Mouse (Mus musculus) Patski (cell line): ENCODE measurements around the gene Mgp. TPM values are rescaled to one million over a fixed set of nuclear protein-coding genes. Genes with fewer than 3 reads are reported as not detected.

Experiments
- ATAC-seq: fragments of 100-300 bp; one replicate; pipeline ENCODE4 v1.8.0; 2021
- CTCF ChIA-PET: fragments of 350-600 bp; sonication (Branson Sonifier 250); formaldehyde crosslinking; loops from one replicate; lab custom pipeline; 2022; ENCODE audit warnings: inconsistent platforms; lab: Charles Lee
- POLR2A ChIA-PET: fragments of 350-600 bp; sonication (Branson Sonifier 250); formaldehyde crosslinking; loops from one replicate; lab custom pipeline; 2022; ENCODE audit warnings: antibody characterized with exemption, inconsistent platforms; lab: Charles Lee
- DNase-seq: peaks from one replicate; pipeline ENCODE4 v3.0.0-alpha.2; 2011; ENCODE audit warnings: low read depth, low spot score
- H3K27me3 ChIP-seq: fragments of 371-371 bp; one replicate; pipeline ENCODE4 v1.5.1; 2021
- CTCF ChIP-seq: fragments of 100-300 bp; IDR thresholded peaks from one replicate; pipeline ENCODE4 v1.5.1; 2021
- in situ Hi-C: fragments of 300-500 bp; cut with MboI; formaldehyde crosslinking; loops from 3 replicates; pipeline ENCODE4 v1.11.1; 2018; ENCODE audit warnings: low pct_unique_long_range_greater_than_20kb, mixed read lengths
- polyA plus RNA-seq: library from polyadenylated mRNA; unstranded; gene quantifications from one replicate; pipeline ENCODE4 v1.2.3, GENCODE M21; 2021

The Mgp gene
- polyA plus RNA-seq, result 0.68 TPM

DNA sequence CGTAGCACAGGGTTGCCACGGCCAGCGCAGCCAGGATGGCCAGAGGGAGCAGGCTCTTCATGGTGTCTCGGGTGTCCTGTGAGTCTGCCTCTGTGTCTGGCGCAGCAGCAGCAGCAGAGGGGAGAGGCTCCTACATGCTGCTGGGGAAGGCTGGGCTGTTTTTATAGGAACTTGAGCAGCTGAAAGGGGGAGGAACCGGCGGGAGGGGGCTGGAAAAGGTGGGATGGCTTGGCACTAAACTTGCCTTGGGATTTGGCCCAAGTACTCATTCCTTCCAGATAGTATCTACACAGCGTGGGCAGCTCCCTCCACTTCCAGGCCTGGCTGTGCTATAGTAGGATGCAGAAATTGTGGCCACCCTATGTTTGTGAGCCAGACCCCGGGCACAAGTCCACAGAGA lies at the start of gene Mgp:
Gene Mgp, minus strand, starts transcription at position 154 of the 400 bp plus-strand sequence.
- ATAC-seq, result no peak
- DNase-seq, result no peak
- CTCF ChIA-PET, result interaction anchor here (1.2 to 2.2 kb wide), 2 partner anchors 8 to 11 kb away, joined by 6 read pairs; no protein-coding TSS in a partner anchor

DNA sequence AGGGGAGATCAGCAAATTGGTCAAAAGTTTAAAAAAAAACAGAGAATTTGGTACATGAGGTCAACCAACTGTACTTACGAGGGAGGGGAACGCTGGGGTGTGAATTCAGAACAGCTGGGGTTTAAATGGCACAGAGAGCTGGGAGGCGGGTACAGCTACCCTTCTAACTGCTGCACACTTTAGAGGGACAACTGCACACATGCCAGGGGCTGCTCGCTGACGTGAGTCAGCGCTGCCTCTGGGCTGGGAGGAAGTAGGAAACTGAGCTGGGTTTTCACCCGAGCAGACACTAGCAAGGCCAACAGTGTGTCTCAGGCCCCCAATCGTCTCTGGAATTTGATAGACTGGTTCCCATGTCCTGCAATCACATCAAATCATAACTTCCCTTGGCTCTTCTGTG lies 49.4 kb upstream of the Mgp start:
- ChIA-PET POLR2A (no interaction called here), CTCF (interaction anchor here (1.1 to 3.6 kb wide), 2 partner anchors 12 to 64 kb away, joined by 3 to 15 read pairs; no protein-coding TSS in a partner anchor)
- TF ChIP-seq CTCF, result no peak
- DNase-seq (no peak), ATAC-seq (no peak)
- in situ Hi-C loops, result no loop called here
- H3K27me3 ChIP-seq, result no peaks in the 10 kb centered on the region

More for the DNA sequence above, at the start of gene Mgp:
- POLR2A ChIA-PET, result no interaction called here
- H3K27me3 ChIP-seq, result no peaks in the 10 kb centered on the region
- TF ChIP-seq CTCF, result no peak
- in situ Hi-C loops, result loop anchor here (5.0 kb wide), 1 partner anchor 42 kb away; no protein-coding TSS in a partner anchor

DNA sequence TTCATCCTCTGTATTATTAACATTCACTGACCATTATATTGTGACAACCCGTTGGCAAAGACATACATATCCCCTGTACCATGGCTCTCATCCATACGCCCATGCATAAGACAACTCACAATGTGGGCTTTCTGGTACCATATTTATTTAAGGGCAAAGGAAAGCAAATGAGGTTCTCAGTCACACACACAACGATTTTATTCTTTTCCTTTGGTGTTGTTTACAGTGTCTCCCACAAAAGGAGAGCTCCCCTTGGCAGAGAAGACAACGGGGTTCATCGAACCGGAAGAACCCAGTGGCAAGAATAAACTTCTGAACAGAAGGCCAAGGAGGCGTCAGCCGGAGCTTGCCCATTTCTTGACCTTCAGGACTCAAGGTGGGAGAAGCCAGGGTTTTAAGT lies 47.9 kb upstream of the Mgp start, which contains the start of gene Pde6h:
Gene Pde6h, plus strand, starts transcription at position 301 of the 400 bp plus-strand sequence.
- DNase-seq (no peak), ATAC-seq (no peak)
- no peak for TF ChIP-seq CTCF
- H3K27me3 ChIP-seq, result no peaks in the 10 kb centered on the region
- ChIA-PET CTCF (interaction anchor here (1.2 to 3.6 kb wide), 2 partner anchors 9 to 63 kb away, joined by 3 to 15 read pairs; no protein-coding TSS in a partner anchor), POLR2A (no interaction called here)
- in situ Hi-C loops, result loop anchor here (5.0 kb wide), 1 partner anchor 44 kb away; no protein-coding TSS in a partner anchor

DNA sequence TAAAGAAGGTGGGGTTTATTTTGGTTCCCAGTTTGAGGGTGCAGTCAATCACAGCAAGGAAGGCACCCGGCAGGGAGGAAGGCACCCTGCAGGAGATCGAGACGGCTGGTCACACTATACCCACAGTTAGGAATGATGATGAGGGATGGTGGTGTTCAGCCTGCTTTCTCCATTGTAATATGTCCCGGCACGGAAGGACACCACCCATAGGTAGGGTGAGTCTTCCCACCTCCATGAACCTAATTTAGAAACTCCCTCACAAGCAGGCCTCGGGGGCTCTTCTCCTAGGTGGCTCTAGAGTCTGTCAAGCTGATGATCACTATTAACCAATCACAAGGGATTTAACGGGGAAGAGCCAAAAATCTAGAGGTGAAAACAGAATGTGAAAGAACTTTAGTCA lies 47.2 kb upstream of the Mgp start:
- ChIA-PET CTCF (interaction anchor here (3.6 kb wide), 1 partner anchor 62 kb away, joined by 15 read pairs; no protein-coding TSS in a partner anchor), POLR2A (no interaction called here)
- TF ChIP-seq CTCF, result no peak
- DNase-seq (no peak), ATAC-seq (no peak)
- in situ Hi-C loops, result loop anchor here (5.0 kb wide), 1 partner anchor 44 kb away; no protein-coding TSS in a partner anchor
- no peaks in the 10 kb centered on the region for H3K27me3 ChIP-seq

DNA sequence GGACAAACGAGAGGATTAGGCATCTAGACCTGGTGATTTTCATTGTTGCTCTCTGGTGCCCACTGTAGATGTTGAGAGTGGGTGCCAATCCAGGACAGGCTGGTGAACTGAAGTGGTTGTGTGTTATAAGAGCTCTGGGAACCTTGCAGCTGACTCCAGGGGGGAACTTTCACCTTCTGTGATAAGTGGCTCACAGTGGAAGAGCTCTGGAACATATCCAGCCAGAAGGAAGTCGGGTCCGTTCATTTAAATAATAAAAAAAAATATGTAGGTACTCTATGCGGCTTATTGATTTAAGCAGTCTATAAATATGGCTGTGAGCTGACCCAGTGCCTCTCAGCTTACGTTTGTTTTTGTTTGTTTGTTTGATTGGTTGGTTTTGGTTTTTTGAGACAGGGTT lies 46.5 kb upstream of the Mgp start, which contains the start of gene Erp27:
Gene Erp27, minus strand, starts transcription at position 101 of the 400 bp plus-strand sequence.
- ChIA-PET POLR2A (no interaction called here), CTCF (interaction anchor here (1.2 to 3.6 kb wide), 4 partner anchors 9 to 61 kb away, joined by 3 to 15 read pairs (median 6); no protein-coding TSS in a partner anchor)
- H3K27me3 ChIP-seq, result no peaks in the 10 kb centered on the region
- ATAC-seq (no peak), DNase-seq (no peak)
- TF ChIP-seq CTCF, result no peak
- in situ Hi-C loops, result loop anchor here (5.0 kb wide), 1 partner anchor 45 kb away; no protein-coding TSS in a partner anchor

DNA sequence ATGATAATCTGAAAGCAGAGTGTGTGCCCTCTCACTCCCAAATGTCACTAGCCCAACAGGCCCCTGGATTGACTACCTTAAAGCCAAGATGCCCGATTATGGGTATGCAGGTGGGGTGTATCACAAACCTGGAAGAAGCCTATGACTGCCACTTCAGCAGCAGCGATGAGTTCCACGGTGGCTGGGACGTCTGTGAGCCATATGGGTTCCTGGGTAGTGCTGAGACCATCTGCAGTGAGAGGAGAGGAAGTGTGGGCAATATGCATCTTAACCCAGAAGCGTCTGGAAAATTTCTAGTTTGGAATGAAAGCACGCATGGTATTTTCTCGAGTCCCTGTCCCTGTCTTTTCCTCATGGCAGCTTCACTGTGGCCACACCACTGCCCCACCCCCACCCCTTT lies 46.0 kb upstream of the Mgp start:
- ATAC-seq, result no peak
- ChIA-PET POLR2A (no interaction called here), CTCF (interaction anchor here (0.9 to 3.6 kb wide), 6 partner anchors 9 to 61 kb away, joined by 3 to 15 read pairs (median 4); no protein-coding TSS in a partner anchor)
- in situ Hi-C loops, result loop anchor here (5.0 kb wide), 1 partner anchor 46 kb away; no protein-coding TSS in a partner anchor
- TF ChIP-seq CTCF, result no peak
- H3K27me3 ChIP-seq, result no peaks in the 10 kb centered on the region
- DNase-seq, result no peak

DNA sequence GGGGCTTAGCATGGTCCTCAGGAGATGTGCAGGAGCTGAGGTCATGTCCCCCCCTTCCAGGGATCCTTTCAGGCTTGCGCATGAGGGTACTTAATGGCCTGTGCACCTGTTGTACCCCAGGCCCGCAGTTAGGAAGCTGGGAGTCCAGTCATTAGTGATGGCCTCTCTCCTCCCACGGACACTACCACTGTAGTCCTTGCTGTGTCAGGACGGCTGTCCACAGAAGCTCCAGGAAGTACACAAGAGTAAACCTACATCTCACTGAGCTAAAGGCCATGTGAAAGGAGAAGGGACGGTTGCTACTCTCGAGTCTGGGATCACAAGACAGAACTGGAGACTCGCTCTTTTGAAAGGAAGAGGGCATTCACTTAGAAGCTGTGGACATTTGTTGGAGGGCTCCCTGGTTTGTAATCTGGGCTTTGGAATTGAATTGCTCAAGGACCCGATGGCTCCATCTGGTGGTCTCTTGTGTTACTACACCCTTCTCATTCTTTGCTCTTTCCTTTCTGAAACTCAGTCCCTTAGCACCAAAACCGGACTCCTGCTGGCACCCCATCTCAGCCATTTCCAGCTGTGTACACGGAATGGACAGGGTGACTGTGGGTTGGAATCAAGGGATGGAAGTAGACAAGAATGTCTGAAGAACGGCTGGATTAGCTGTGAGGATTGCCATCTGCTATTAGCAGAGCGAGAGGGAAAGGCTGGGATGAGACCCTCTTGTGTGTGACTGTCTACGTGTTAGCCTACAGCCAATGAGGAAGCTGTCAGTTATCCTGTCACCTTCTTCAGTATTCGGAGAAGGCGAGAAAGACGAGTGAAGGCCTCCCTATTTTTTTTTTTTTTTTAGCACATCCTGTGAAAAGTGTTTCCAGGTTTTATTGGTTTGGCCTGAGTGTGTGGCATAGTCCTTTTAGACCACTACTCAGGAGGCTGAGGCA lies 45.0 kb upstream of the Mgp start:
- DNase-seq (no peak), ATAC-seq (peak; percentile 47)
- POLR2A ChIA-PET, result interaction anchor here (0.9 to 1.0 kb wide), 2 partner anchors 19 to 116 kb away, joined by 3 read pairs; partner anchors contain the start of gene Hist4h4

DNA sequence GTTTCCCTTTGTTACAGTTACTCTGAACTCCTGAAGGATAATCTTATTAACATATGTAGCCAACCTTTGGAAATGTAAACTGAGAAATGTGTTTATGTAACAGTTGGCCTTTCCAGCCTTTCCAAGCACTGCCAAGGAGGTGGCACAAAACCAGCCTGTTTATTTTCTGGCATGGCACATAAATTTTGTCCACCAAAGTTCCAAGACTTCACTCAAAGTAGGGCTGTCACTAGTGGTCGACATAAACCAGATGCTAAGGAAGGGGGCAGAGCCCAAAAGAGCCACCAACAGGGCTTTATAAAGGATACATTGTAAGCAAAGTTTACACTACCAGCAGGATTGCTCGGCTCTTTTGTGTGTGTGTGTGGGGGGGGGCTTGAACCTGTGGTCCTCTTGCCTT lies 42.3 kb upstream of the Mgp start:
- ChIA-PET CTCF (no interaction called here), POLR2A (no interaction called here)
- in situ Hi-C loops, result loop anchor here (5.0 kb wide), 1 partner anchor 41 kb away; the partner anchor contains the start of gene Mgp
- H3K27me3 ChIP-seq, result no peaks in the 10 kb centered on the region
- DNase-seq, result no peak
- ATAC-seq, result no peak
- no peak for TF ChIP-seq CTCF

More for the DNA sequence above, 45.0 kb upstream of the Mgp start:
- H3K27me3 ChIP-seq, result no peaks in the 10 kb centered on the region
- in situ Hi-C loops, result loop anchor here (5.0 kb wide), 1 partner anchor 47 kb away; no protein-coding TSS in a partner anchor
- CTCF ChIA-PET, result interaction anchor here (0.7 to 2.4 kb wide), 15 partner anchors 10 to 64 kb away, joined by 3 to 12 read pairs (median 4); no protein-coding TSS in a partner anchor
- TF ChIP-seq CTCF, result peak; percentile 67

DNA sequence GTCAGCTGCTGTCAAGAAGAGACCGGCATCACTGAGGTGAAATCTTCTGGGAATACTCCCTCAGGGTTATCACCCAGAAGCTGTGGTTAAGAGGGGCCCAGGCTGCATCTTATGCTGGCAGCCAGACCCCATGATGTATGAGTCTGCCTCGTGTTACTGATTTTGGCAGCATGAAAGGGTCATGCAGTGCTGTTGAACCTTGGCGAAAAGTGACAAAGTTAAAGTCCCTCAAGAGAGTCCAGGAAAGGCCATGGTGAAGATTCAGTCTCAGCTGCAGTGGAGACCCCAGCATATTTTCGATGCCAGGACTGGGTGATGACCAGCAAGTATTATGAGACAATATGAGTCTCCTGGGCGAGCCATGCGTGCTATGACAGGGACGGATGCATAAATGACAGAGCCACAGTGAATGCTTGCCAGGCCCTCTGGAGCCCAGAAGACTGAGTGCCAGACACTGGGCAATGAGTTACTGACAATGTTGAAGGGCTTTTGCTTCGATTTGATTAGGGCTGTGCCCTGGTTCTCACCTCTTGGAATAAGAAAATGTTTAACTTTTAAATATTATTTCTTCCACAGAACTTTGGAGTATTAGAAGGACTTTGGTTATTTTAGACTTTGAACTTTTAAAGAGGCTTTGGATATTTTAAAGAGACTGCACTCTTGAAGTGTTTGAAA lies 40.2 kb upstream of the Mgp start:
- H3K27me3 ChIP-seq, result no peaks in the 10 kb centered on the region
- no peak for TF ChIP-seq CTCF
- DNase-seq (no peak), ATAC-seq (no peak)
- ChIA-PET POLR2A (no interaction called here), CTCF (no interaction called here)
- in situ Hi-C loops, result loop anchor here (5.0 kb wide), 1 partner anchor 39 kb away; the partner anchor contains the start of gene Mgp

DNA sequence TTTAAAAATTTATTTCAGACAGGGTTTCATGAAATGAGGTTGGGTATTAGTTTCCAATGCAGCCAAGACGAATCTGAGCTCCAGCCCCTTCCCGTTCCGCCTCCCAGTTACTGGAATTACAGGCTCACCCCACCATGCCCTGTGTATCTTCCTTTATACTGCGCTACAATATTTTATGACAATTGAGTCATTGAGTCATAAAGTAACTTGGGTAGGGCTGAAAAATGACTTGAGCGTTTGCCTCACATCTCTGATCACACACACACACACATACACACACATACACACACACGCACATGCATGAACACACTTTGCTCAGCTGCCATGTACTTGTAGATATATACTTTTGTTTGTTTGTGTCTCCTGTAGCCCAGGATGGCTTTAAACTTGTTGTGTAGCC lies 38.6 kb upstream of the Mgp start:
- in situ Hi-C loops, result no loop called here
- ChIA-PET CTCF (interaction anchor here (1.0 to 1.5 kb wide), 3 partner anchors 9 to 11 kb away, joined by 3 to 4 read pairs (median 4); partner anchors contain the start of gene Pde6h), POLR2A (no interaction called here)
- ATAC-seq (no peak), DNase-seq (no peak)
- no peak for TF ChIP-seq CTCF
- H3K27me3 ChIP-seq, result no peaks in the 10 kb centered on the region
